Mouse (Mus musculus) hindbrain, embryonic 11.5 days (tissue): Measurements from ENCODE around the gene Car4. TPM values are rescaled to one million over a fixed set of nuclear protein-coding genes. Genes with fewer than 3 reads are reported as not detected.

Experiments
- ATAC-seq: fragments of 200-750 bp; cut with Nextera tagmentation; 2 replicates; pipeline ENCODE4 v1.8.0; 2017; ENCODE audit warnings: mild to moderate bottlenecking, moderate TSS enrichment, moderate library complexity; ENCODE audit not compliant: low FRiP score
- DNase-seq: peaks from one replicate; pipeline ENCODE4 v3.0.0-alpha.2; 2015; ENCODE audit warnings: low spot score
- H3K27ac ChIP-seq: fragments of 300-500 bp; sonication (generic); 2 replicates; pipeline ENCODE4 v1.5.1; 2014; ENCODE audit warnings: mild to moderate bottlenecking, low read depth, low read length
- H3K27me3 ChIP-seq: fragments of 300-500 bp; sonication (generic); 2 replicates; pipeline ENCODE4 v1.6.1; 2014; ENCODE audit warnings: mild to moderate bottlenecking, low read length, moderate library complexity, mixed read lengths; ENCODE audit not compliant: control insufficient read depth, insufficient read depth
- H3K36me3 ChIP-seq: fragments of 300-500 bp; sonication (generic); 2 replicates; pipeline ENCODE4 v1.6.1; 2014; ENCODE audit warnings: mild to moderate bottlenecking, low read length, moderate library complexity, mixed read lengths; ENCODE audit not compliant: control insufficient read depth, insufficient read depth
- H3K4me1 ChIP-seq: fragments of 300-500 bp; sonication (generic); replicated peaks from 2 replicates; pipeline ENCODE4 v1.6.1; 2014; ENCODE audit warnings: low read length, mixed read lengths; ENCODE audit not compliant: control insufficient read depth, insufficient read depth
- H3K4me2 ChIP-seq: fragments of 300-500 bp; sonication (generic); replicated peaks from 2 replicates; pipeline ENCODE4 v1.6.1; 2014; ENCODE audit warnings: mild to moderate bottlenecking, low read depth, low read length
- H3K4me3 ChIP-seq: fragments of 300-500 bp; sonication (generic); 2 replicates; pipeline ENCODE4 v1.5.1; 2014; ENCODE audit warnings: low read depth, low read length
- H3K9ac ChIP-seq: fragments of 300-500 bp; sonication (generic); 2 replicates; pipeline ENCODE4 v1.6.1; 2014; ENCODE audit warnings: low read depth, low read length
- H3K9me3 ChIP-seq: fragments of 300-500 bp; sonication (generic); 2 replicates; pipeline ENCODE4 v1.6.1; 2016; ENCODE audit warnings: low read length; ENCODE audit not compliant: control insufficient read depth
- WGBS: fragments of 180-500 bp; shearing (Covaris S2); extraction: QIAGEN DNeasy Blood & Tissue Kit; methylation state at CpG from one replicate; pipeline ENCODE4 v1.1.7; 2014; 5-methylcytosine and 5-hydroxymethylcytosine counted together
- polyA plus RNA-seq: library from polyadenylated mRNA; unstranded; fragments of >200 nt; fragmentation: Nextera tagmentation; extraction: Ambion mirVana; gene quantifications from 2 replicates; pipeline ENCODE4 v1.2.1, GENCODE M21; 2014

The Car4 gene
- polyA plus RNA-seq, 1 experiment from 2014 or later: 3.0 TPM

DNA sequence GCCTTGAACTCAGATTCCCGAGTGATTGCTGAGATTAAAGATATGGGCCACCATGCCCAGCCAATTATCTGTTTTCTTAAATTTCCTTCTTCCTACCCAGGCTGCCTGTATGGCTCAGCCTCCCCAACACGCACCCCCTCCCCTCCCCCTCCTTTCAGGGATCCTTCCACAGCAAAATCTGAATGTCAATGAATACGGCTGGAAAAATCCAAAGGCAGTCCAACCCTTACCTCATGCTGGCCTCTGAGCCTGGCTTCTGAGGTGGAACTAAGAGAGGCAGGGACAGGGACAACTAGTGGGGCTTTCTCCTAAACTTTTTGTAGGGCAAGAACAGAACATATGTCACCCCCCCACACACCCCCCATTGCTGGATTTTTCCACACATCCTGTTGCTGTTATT lies 9.5 kb upstream of the Car4 start:
- H3K27ac ChIP-seq: no peak overlapping the region
- H3K4me1 ChIP-seq: peaks cover 5% of the 10 kb centered on the region; the same call in 1 of the 2 replicates
- no peak for DNase-seq
- no peak overlapping the region for H3K9ac ChIP-seq
- H3K36me3 ChIP-seq: no peaks in the 10 kb centered on the region
- 43% methylated on average over 3 of the region's 3 CpGs for WGBS
- ATAC-seq: no peak
- no peak overlapping the region for H3K4me3 ChIP-seq
- no peaks in the 10 kb centered on the region for H3K9me3 ChIP-seq
- no peaks in the 10 kb centered on the region for H3K27me3 ChIP-seq
- H3K4me2 ChIP-seq: no peak overlapping the region

GRCm38 (mm10) chr11:84948526-84948925 lies 9.1 kb upstream of the Car4 start:
- H3K27me3 ChIP-seq: no peaks in the 10 kb centered on the region
- H3K9ac ChIP-seq: no peak overlapping the region
- ATAC-seq (no peak), DNase-seq (no peak)
- no peak overlapping the region for H3K4me2 ChIP-seq
- H3K27ac ChIP-seq: no peak overlapping the region
- H3K4me1 ChIP-seq: peaks cover 5% of the 10 kb centered on the region; the same call in 1 of the 2 replicates
- H3K9me3 ChIP-seq: no peaks in the 10 kb centered on the region
- H3K4me3 ChIP-seq: no peak overlapping the region
- 57% methylated on average over 3 of the region's 3 CpGs for WGBS
- no peaks in the 10 kb centered on the region for H3K36me3 ChIP-seq

DNA sequence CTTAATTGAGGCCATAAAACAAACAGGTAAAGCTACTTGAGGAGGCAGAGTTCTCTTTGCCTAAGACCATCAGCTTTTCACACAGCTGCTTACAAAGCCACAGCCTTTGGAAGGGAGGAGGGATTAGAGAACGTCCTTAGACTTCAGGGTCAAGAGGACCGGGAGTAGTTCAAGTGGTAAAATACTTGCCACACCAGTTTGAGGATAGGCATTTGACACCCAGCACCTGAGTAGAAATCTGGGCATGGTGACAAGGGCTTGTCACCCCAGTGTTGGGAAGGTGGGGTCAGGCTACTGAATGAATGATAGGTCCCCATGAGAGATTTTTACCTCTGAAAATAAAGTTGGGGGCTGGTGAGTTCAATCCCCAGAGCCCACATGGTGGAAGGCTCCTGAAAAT lies 5.0 kb upstream of the Car4 start:
- 53% methylated on average over 2 of the region's 2 CpGs for WGBS
- H3K4me3 ChIP-seq: no peak overlapping the region

GRCm38 (mm10) chr11:84956400-84956799 lies 1.2 kb upstream of the Car4 start:
- no peak for ATAC-seq
- H3K9me3 ChIP-seq: no peaks in the 10 kb centered on the region
- 33% methylated on average over 5 of the region's 5 CpGs for WGBS
- H3K27me3 ChIP-seq: peaks cover 26% of the 10 kb centered on the region
- no peak overlapping the region for H3K27ac ChIP-seq
- peaks cover 7% of the 10 kb centered on the region; the same call in 1 of the 2 replicates for H3K4me1 ChIP-seq
- no peak for DNase-seq
- H3K4me3 ChIP-seq: no peak overlapping the region
- H3K36me3 ChIP-seq: no peaks in the 10 kb centered on the region
- no peak overlapping the region for H3K9ac ChIP-seq
- H3K4me2 ChIP-seq: no peak overlapping the region

More for the DNA sequence above, 5.0 kb upstream of the Car4 start:
- Histone ChIP-seq H3K4me2 (no peak overlapping the region), H3K9me3 (no peaks in the 10 kb centered on the region), H3K4me1 (no peaks in the 10 kb centered on the region), H3K27me3 (peaks cover 8% of the 10 kb centered on the region), H3K9ac (no peak overlapping the region), H3K36me3 (no peaks in the 10 kb centered on the region), H3K27ac (no peak overlapping the region)
- DNase-seq (no peak), ATAC-seq (no peak)

GRCm38 (mm10) chr11:84957171-84957570 lies 415 bp upstream of the Car4 start:
- Histone ChIP-seq H3K9ac (no peak overlapping the region), H3K27ac (no peak overlapping the region), H3K4me1 (peaks cover 7% of the 10 kb centered on the region; the same call in 1 of the 2 replicates), H3K9me3 (no peaks in the 10 kb centered on the region), H3K36me3 (no peaks in the 10 kb centered on the region), H3K4me3 (peak overlapping the region; percentile 32), H3K27me3 (peaks cover 26% of the 10 kb centered on the region), H3K4me2 (peak overlapping the region; percentile 53; the same call in 1 of the 2 replicates)
- ATAC-seq: no peak
- WGBS: 9% methylated on average over 15 of the region's 15 CpGs
- DNase-seq: no peak

DNA sequence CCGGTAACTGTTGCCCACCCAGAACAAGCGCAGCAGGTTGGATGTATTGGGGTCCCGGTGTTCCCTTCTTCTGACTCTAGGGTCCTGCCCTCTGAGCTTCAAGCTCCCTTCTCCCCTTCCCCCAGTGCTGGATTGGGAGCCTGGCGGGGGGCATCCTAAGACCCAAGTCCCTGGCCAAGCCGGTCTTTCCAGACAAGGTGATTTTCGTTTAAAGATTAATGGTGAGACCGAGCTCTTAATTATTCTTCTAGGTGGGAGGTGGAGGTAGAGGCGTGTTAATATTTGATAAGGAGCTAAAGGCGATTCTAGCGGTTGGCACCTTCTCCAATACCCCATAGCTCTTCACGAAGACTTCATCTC lies 665 bp downstream of the Car4 start:
- Histone ChIP-seq H3K4me3 (peak overlapping the region; percentile 32), H3K36me3 (no peaks in the 10 kb centered on the region), H3K27me3 (peaks cover 26% of the 10 kb centered on the region), H3K4me2 (peak overlapping the region; percentile 53; the same call in 1 of the 2 replicates), H3K27ac (no peak overlapping the region), H3K9me3 (no peaks in the 10 kb centered on the region), H3K9ac (no peak overlapping the region), H3K4me1 (peaks cover 7% of the 10 kb centered on the region; the same call in 1 of the 2 replicates)
- ATAC-seq: no peak
- WGBS: under 1% methylated on average over 11 of the region's 11 CpGs
- no peak for DNase-seq

DNA sequence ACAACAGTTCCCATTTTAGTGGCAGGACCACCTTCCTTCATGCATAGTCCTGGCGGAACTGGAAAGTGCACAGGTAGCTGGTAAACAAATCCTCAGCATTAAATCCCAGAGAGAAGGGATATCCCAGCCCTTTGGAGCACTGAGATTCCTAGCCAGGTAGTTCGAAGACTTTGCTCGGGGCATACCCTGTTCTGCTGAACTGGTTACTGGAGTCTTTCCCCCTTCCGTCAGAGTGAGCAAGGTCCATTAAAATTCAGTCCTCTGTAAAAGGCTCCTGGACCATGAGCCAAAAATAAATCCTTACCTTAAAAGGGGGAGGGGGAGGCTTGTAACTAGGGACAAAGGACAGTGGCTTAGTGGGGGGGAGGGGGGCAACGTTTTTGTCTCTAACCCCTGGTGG lies 1.6 kb downstream of the Car4 start:
- H3K9ac ChIP-seq: no peak overlapping the region
- ATAC-seq: no peak
- DNase-seq: no peak
- no peaks in the 10 kb centered on the region for H3K36me3 ChIP-seq
- no peaks in the 10 kb centered on the region for H3K9me3 ChIP-seq
- 31% methylated on average over 5 of the region's 5 CpGs for WGBS
- peaks cover 7% of the 10 kb centered on the region; the same call in 1 of the 2 replicates for H3K4me1 ChIP-seq
- H3K4me3 ChIP-seq: no peak overlapping the region
- H3K4me2 ChIP-seq: no peak overlapping the region
- H3K27me3 ChIP-seq: peaks cover 26% of the 10 kb centered on the region
- H3K27ac ChIP-seq: no peak overlapping the region

- Histone ChIP-seq H3K4me3 (no peak overlapping the region), H3K9ac (no peak overlapping the region), H3K4me1 (peaks cover 7% of the 10 kb centered on the region; the same call in 1 of the 2 replicates), H3K27me3 (peaks cover 26% of the 10 kb centered on the region), H3K9me3 (no peaks in the 10 kb centered on the region), H3K4me2 (no peak overlapping the region), H3K36me3 (no peaks in the 10 kb centered on the region), H3K27ac (no peak overlapping the region)
- ATAC-seq: no peak
- DNase-seq: no peak
- 1% methylated on average over 9 of the region's 9 CpGs for whole genome bisulfite sequencing
These were observed 2.2 kb downstream of the Car4 start for GRCm38 (mm10) chr11:84959701-84960181.

- peaks cover 26% of the 10 kb centered on the region for H3K27me3 ChIP-seq
- WGBS: 31% methylated on average over 3 of the region's 3 CpGs
- peaks cover 7% of the 10 kb centered on the region; the same call in 1 of the 2 replicates for H3K4me1 ChIP-seq
- H3K4me3 ChIP-seq: no peak overlapping the region
- no peaks in the 10 kb centered on the region for H3K36me3 ChIP-seq
- H3K4me2 ChIP-seq: no peak overlapping the region
- H3K9ac ChIP-seq: no peak overlapping the region
- H3K9me3 ChIP-seq: no peaks in the 10 kb centered on the region
- H3K27ac ChIP-seq: no peak overlapping the region
- no peak for DNase-seq
- no peak for ATAC-seq
These were observed 2.7 kb downstream of the Car4 start for GRCm38 (mm10) chr11:84960291-84960690.
